Mouse (Mus musculus) cerebellum, adult 9-10 months (tissue): ENCODE results near the gene Olfr70.

Experiments
- DNase-seq: peaks from one replicate; pipeline ENCODE4 v3.0.0; 2022

Olfr70 gene

DNA sequence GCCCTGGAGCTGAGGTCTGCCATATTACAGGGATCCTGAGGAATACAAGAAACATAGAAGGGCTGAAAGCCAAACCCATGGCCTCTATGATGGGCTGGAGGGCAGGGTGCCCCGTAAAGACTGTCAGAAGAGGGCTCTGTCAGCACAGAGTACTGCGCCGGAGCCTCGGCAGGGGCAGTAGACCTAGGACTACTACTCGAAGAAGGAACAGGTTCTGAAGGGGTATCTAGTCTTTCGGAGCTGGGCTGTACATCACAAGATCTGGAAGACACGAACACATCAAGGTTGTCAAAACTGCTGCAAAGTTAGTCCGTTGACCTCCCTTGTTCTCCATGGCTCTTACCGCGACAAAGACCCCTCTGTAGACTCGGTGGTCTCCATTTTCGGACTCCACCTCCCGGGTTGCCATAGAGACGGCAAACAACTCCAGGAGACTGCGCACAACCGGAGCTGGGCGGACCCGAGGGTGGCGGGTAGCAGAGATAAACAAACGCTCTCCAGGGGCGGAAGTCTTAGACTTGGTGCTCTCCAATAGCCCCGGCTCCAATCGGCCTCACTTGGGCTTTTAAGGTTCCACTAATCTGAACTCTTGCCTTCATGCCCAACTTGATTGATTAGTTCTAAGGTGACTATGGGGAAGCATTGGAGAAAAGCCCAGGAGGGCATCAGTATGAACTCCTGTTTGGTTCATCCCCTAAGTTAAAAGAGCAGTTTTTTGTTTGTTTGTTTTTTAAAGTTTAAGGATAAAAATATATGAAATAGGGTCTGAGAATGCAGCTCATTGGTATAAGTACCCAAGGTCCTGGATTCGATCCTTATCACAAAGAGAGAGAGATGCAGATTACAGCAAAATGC, 47.2 kb downstream of the Olfr70 start, which contains the start of gene Spag8:
Gene Spag8 (minus strand): TSS at position 434 of the 855 bp plus-strand sequence.
- DNase-seq: peak; percentile 22

DNA sequence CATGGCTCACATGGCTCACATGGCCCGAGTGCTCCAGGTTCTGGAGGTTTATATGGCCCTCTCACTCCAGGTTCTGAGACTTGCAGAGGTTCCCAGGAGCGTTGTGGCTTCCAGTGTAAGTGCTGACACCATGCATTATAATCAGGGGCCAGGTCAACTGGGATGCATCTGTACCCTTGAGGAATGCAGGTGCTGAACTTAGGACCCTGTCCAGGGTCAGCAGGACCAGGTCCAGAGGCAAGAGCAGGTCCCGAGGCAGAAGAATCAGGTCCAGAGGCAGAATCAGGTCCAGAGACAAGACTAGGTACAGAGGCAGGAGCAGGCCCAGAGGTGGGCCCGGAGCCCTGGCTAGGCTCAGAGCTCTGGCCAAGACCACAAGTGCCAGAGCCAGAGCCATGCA, 47.9 kb downstream of the Olfr70 start:
- peak; percentile 20 for DNase-seq

DNA sequence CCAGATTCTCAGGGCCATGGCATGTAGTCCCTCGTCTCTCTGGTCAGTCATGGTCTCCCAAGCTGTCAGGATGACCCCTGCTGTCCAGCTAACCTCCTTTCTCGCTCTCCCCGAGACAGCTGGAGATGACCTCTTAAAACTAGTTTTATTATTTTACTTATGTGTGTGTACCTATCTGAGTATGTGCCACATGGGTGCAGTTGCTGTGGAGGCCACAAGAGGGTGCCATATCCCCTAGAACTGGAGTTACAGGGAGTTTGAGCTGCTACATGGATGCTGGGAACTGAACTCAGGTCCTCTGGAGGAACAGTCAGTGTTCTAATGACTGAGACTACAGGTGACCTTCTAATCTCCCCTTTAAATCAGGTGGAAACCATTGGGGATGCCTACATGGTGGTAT, 50.8 kb downstream of the Olfr70 start:
- peak; percentile 26 for DNase-seq
